Mouse (Mus musculus): Measurements from ENCODE around the gene Tmem8.
"Not testable (repeated sequence)": the region's sequence is repeated elsewhere in the genome, so short reads cannot be mapped to it uniquely, and the experiment has no call there.

The Tmem8 gene

GRCm38 (mm10) chr17:26112751-26113150, 348 bp upstream of the Tmem8 start:
- DNase-seq: no peak

- no peak for DNase-seq
Measured at GRCm38 (mm10) chr17:26114061-26114460, 962 bp downstream of the Tmem8 start.

GRCm38 (mm10) chr17:26114461-26114860, 1.4 kb downstream of the Tmem8 start:
- not testable (repeated sequence) for DNase-seq

- DNase-seq: peak; percentile 68
Measured at GRCm38 (mm10) chr17:26115205-26115898, 2.3 kb downstream of the Tmem8 start.

- DNase-seq: no peak
Measured at GRCm38 (mm10) chr17:26115956-26116487, 2.9 kb downstream of the Tmem8 start.

GRCm38 (mm10) chr17:26116503-26117258, 3.6 kb downstream of the Tmem8 start:
- no peak for DNase-seq

GRCm38 (mm10) chr17:26119766-26120710, 6.9 kb downstream of the Tmem8 start:
- DNase-seq: peak; percentile 91

GRCm38 (mm10) chr17:26122431-26123140, 9.5 kb downstream of the Tmem8 start:
- DNase-seq: peak; percentile 91

- DNase-seq: peak; percentile 99
Measured at GRCm38 (mm10) chr17:26123267-26123684, 10.2 kb downstream of the Tmem8 start, which contains the start of gene Mrpl28. Gene Mrpl28, plus strand, starts transcription at chr17:26123500.

GRCm38 (mm10) chr17:26124560-26124959, 11.5 kb downstream of the Tmem8 start:
- peak; percentile 87 for DNase-seq

- peak; percentile 86 for DNase-seq
Measured at GRCm38 (mm10) chr17:26125226-26125625, 12.1 kb downstream of the Tmem8 start.

GRCm38 (mm10) chr17:26131062-26131732, 18.1 kb downstream of the Tmem8 start:
- DNase-seq: peak; percentile 88

GRCm38 (mm10) chr17:26131856-26132853, 19.1 kb downstream of the Tmem8 start:
- peak; percentile 86 for DNase-seq

GRCm38 (mm10) chr17:26137106-26137750, 24.1 kb downstream of the Tmem8 start:
- DNase-seq: peak; percentile 92

- DNase-seq: peak; percentile 91
Measured at GRCm38 (mm10) chr17:26137751-26138130, 24.6 kb downstream of the Tmem8 start.

- peak; percentile 100 for DNase-seq
Measured at GRCm38 (mm10) chr17:26138239-26138836, 25.2 kb downstream of the Tmem8 start, which contains the start of gene Axin1. Gene Axin1, plus strand, starts transcription at chr17:26138688.

GRCm38 (mm10) chr17:26138901-26139381, 25.8 kb downstream of the Tmem8 start:
- no peak for DNase-seq

GRCm38 (mm10) chr17:26142796-26143195, 29.7 kb downstream of the Tmem8 start:
- peak; percentile 86 for DNase-seq

- DNase-seq: peak; percentile 65
Measured at GRCm38 (mm10) chr17:26143386-26143785, 30.3 kb downstream of the Tmem8 start.

All from heart, adult 11 months (tissue).